Mouse (Mus musculus): ENCODE measurements around the gene Rhoa. TPM values are rescaled to one million over a fixed set of nuclear protein-coding genes. Genes with fewer than 3 reads are reported as not detected.
"Not testable (repeated sequence)": the region's sequence is repeated elsewhere in the genome, so short reads cannot be mapped to it uniquely, and the experiment has no call there.

The Rhoa gene
- total and polyA plus RNA-seq, 2 experiments from 2014 or later, result 105 to 268 TPM

DNA sequence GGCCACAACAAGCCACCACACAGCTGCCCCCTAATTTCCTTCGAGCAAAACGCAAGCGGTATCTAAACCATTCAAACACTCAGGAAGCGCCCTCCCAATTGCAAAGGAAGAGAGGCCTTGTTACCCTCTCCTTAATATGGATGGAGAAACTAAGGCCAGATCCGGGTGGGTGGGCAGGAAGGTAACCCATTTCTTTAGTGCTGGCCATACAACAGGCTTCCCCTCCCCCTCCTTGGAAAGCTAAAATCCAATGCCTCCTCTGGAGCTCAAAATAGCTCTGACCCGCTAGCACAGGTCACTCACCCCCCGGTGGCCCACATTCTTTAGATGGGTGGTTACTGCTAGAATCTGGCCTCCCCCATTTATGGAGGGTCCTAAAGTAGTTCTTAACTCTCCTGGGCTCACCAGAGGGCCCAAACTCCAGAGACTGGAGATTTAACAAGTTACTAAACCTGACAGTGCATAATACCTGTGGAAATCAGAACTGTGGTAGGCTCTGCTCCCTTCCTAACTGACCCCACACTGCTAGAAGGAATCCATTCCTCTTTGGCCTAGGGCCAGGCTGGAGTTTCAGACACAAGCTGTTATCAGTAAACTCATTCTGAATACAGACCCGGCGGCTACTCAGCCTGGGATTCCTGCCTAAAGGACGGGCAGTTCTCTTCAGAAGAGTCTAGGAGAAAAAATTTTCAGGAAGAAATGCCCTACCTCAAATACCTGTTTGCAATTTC lies 41.6 kb upstream of the Rhoa start:
- WGBS, result 16% methylated on average over 10 of the region's 10 CpGs
- H3K4me1 ChIP-seq (ENCODE audit: insufficient read depth, low read length), result peaks cover 19% of the 10 kb centered on the region
- no peak; the same call in 1 of the 2 replicates for TF ChIP-seq CTCF (IDR thresholded peaks at IDR 0.05; ENCODE audit: low read depth)
- no peaks in the 10 kb centered on the region for H3K36me3 ChIP-seq (ENCODE audit: insufficient read depth, low read length)
- DNase-seq (ENCODE audit: low spot score), result peak; percentile 20
- peak overlapping the region; percentile 73 for H3K4me2 ChIP-seq (ENCODE audit: low read depth, low read length)
- H3K27me3 ChIP-seq (ENCODE audit: insufficient read depth, low read length), result no peaks in the 10 kb centered on the region
- no peak for ATAC-seq
- H3K9me3 ChIP-seq (ENCODE audit: low read length), result no peaks in the 10 kb centered on the region
- H3K4me3 ChIP-seq (ENCODE audit: low read length), result peak overlapping the region; percentile 95
- H3K9ac ChIP-seq (replicated peaks; ENCODE audit: low read length), result peak overlapping the region; percentile 98
- peak overlapping the region; percentile 96 for H3K27ac ChIP-seq

DNA sequence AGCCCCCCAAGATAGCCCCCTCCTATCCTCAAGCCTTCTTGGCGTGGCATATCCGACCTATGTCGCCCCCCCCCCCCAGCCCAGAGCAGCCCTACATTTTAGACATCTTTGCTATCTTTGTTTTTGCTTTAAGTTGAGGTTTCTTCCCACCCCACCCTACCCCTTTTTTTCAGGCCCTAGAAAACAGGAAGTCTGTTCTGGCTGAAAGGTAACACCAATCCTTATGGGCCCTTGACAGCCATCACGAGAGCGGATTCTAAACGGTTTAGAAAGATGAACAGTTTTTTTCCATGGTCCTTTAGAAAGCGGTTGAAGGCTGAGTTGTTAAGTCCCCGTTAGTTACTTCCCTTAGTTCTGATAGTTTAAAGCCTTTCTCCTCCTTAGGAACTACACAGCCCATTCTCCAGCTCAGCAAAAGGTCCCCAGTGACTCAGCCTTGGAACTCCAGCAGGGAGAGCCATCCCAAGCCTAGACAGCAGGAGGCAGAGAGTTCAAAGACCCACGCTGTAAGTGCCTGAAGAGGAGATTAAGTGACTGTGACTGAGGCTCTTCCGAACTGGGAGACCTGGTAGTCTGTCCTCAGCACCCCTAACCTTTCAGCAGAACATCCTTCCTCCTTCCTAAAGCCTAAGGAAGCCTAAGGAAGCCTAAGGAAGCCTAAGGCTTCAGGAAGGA lies 39.5 kb upstream of the Rhoa start:
- DNase-seq (ENCODE audit: low spot score) (no peak), ATAC-seq (no peak)
- Histone ChIP-seq H3K27me3 (ENCODE audit: insufficient read depth, low read length) (no peaks in the 10 kb centered on the region), H3K4me1 (ENCODE audit: insufficient read depth, low read length) (peaks cover 18% of the 10 kb centered on the region), H3K27ac (no peak overlapping the region), H3K9ac (replicated peaks; ENCODE audit: low read length) (no peak overlapping the region), H3K36me3 (ENCODE audit: insufficient read depth, low read length) (no peaks in the 10 kb centered on the region), H3K9me3 (ENCODE audit: low read length) (no peaks in the 10 kb centered on the region), H3K4me2 (ENCODE audit: low read depth, low read length) (no peak overlapping the region), H3K4me3 (ENCODE audit: low read length) (no peak overlapping the region)
- 71% methylated on average over 10 of the region's 10 CpGs for whole genome bisulfite sequencing
- TF ChIP-seq CTCF (IDR thresholded peaks at IDR 0.05; ENCODE audit: low read depth), result no peak

DNA sequence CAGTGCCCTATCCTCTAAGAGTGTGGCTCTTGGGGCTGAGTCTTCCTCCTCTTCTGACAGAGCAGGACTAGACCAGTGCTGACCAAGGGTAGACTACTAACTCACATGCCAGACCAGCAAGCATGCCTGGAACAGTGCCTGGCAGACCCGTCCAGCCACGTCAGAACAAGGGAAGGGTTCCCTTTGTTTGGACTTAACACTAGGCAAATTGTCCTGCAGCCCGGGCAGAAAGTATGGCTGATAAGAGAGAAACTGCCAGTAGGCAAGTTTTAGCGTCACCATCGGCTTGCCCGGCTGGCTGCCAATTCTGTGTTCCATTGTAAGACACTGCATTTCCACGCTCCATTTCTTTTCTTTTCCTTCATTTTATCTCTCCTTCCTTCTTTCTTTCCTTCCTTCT lies 38.2 kb upstream of the Rhoa start:
- Histone ChIP-seq H3K4me1 (ENCODE audit: insufficient read depth, low read length) (peaks cover 6% of the 10 kb centered on the region), H3K36me3 (ENCODE audit: insufficient read depth, low read length) (no peaks in the 10 kb centered on the region), H3K9me3 (ENCODE audit: low read length) (no peaks in the 10 kb centered on the region), H3K9ac (replicated peaks; ENCODE audit: low read length) (no peak overlapping the region), H3K27me3 (ENCODE audit: insufficient read depth, low read length) (no peaks in the 10 kb centered on the region), H3K4me3 (ENCODE audit: low read length) (no peak overlapping the region), H3K27ac (no peak overlapping the region), H3K4me2 (ENCODE audit: low read depth, low read length) (no peak overlapping the region)
- no peak for TF ChIP-seq CTCF (IDR thresholded peaks at IDR 0.05; ENCODE audit: low read depth)
- ATAC-seq (no peak), DNase-seq (ENCODE audit: low spot score) (no peak)
- 57% methylated on average over 7 of the region's 7 CpGs for WGBS

DNA sequence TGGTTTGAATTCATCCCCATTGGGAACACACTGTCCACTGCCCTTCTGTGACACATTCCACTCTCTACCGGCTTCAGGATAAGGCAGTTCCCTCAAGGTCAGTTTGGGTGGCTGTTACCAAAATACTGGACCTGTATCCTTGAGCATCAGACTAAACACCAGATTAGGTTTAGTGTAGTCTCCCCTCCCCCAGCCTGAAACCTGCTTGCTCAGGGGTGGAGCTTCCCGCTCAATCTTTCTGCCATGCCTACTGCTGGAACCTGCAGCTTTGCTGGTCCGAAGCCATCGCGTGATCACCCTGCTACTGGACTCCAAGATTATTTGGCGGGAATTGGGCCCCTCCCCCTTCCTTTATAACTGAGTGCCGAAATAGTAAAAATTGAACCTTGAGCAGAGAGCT lies 37.2 kb upstream of the Rhoa start:
- not testable (repeated sequence) for H3K4me1 ChIP-seq (ENCODE audit: insufficient read depth, low read length); H3K4me2 ChIP-seq (ENCODE audit: low read depth, low read length); H3K9me3 ChIP-seq (ENCODE audit: low read length); H3K36me3 ChIP-seq (ENCODE audit: insufficient read depth, low read length); H3K27me3 ChIP-seq (ENCODE audit: insufficient read depth, low read length); DNase-seq (ENCODE audit: low spot score); H3K4me3 ChIP-seq (ENCODE audit: low read length); H3K27ac ChIP-seq; H3K9ac ChIP-seq (replicated peaks; ENCODE audit: low read length); ATAC-seq
- WGBS, result 82% methylated on average over 6 of the region's 7 CpGs

DNA sequence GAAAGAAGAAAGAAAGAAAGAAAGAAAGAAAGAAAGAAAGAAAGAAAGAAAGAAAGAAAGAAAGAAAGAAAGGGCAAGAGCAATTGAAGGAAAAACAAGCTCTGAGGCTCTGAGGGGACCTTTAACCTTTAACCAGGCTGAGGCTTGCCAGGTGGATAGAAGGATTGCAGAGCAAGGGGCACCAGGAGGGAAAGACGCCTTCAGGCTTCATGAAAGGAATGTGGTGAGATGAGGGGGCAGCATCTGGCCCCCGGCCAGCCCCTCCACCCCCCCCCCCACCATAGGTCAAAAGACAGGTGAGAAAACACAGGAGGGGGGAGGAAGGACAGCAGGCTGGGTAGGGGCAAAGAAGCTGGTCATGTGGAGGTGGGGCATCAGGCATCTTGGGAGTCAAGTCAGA lies 34.0 kb upstream of the Rhoa start:
- Histone ChIP-seq H3K9me3 (ENCODE audit: low read length) (no peaks in the 10 kb centered on the region), H3K36me3 (ENCODE audit: insufficient read depth, low read length) (no peaks in the 10 kb centered on the region), H3K27ac (no peak overlapping the region), H3K9ac (replicated peaks; ENCODE audit: low read length) (no peak overlapping the region), H3K27me3 (ENCODE audit: insufficient read depth, low read length) (no peaks in the 10 kb centered on the region), H3K4me3 (ENCODE audit: low read length) (no peak overlapping the region), H3K4me2 (ENCODE audit: low read depth, low read length) (no peak overlapping the region), H3K4me1 (ENCODE audit: insufficient read depth, low read length) (no peaks in the 10 kb centered on the region)
- TF ChIP-seq CTCF (IDR thresholded peaks at IDR 0.05; ENCODE audit: low read depth), result no peak
- 55% methylated on average over 2 of the region's 2 CpGs for WGBS
- ATAC-seq (no peak), DNase-seq (ENCODE audit: low spot score) (no peak)

DNA sequence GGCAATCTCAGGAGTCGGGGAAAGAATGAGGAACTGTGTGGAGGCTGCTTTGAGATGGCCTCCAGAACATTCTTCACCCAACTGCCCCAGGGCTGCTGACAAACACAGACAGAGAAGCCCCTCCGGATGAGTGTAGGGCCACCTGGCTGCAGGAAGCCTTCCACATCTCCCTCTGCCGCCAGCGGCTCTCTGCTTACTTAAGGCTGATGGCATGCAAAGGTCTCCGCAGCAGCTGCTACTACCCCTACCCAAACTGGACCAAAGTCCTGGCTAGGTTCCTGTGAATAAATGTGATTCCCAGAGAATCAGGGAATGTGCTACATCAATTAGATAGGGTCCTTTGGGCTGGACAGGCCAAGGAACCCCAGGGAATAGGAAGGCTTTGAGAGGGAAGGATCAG lies 33.2 kb upstream of the Rhoa start:
- Histone ChIP-seq H3K9ac (replicated peaks; ENCODE audit: low read length) (no peak overlapping the region), H3K4me2 (ENCODE audit: low read depth, low read length) (no peak overlapping the region), H3K9me3 (ENCODE audit: low read length) (no peaks in the 10 kb centered on the region), H3K4me3 (ENCODE audit: low read length) (no peak overlapping the region), H3K27ac (no peak overlapping the region), H3K36me3 (ENCODE audit: insufficient read depth, low read length) (no peaks in the 10 kb centered on the region), H3K27me3 (ENCODE audit: insufficient read depth, low read length) (no peaks in the 10 kb centered on the region), H3K4me1 (ENCODE audit: insufficient read depth, low read length) (no peaks in the 10 kb centered on the region)
- 78% methylated on average over 5 of the region's 5 CpGs for WGBS
- DNase-seq (ENCODE audit: low spot score) (no peak), ATAC-seq (no peak)
- no peak for TF ChIP-seq CTCF (IDR thresholded peaks at IDR 0.05; ENCODE audit: low read depth)

DNA sequence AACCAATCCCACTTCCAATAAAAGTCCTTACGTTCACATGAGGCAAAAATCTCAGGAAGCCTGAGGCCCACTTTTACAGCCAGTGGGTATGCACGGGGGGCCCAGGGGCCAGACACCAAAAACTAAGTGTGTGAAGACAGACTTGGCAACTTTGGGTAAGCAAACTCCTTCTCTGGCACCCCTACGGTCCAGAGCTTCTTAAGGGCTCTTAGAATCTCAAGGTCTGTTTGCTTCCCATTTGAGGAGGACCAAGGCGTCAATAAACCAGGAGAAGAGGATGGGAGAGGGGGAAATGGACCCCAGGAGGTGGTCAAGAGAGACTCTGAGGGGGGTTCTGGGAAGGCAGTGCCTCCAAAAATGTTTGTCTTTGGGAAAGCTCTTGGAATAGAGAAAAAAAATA lies 32.4 kb upstream of the Rhoa start:
- Histone ChIP-seq H3K4me3 (ENCODE audit: low read length) (no peak overlapping the region), H3K4me1 (ENCODE audit: insufficient read depth, low read length) (no peaks in the 10 kb centered on the region), H3K9me3 (ENCODE audit: low read length) (no peaks in the 10 kb centered on the region), H3K27me3 (ENCODE audit: insufficient read depth, low read length) (no peaks in the 10 kb centered on the region), H3K36me3 (ENCODE audit: insufficient read depth, low read length) (no peaks in the 10 kb centered on the region), H3K4me2 (ENCODE audit: low read depth, low read length) (no peak overlapping the region), H3K27ac (no peak overlapping the region), H3K9ac (replicated peaks; ENCODE audit: low read length) (no peak overlapping the region)
- DNase-seq (ENCODE audit: low spot score) (no peak), ATAC-seq (no peak)
- TF ChIP-seq CTCF (IDR thresholded peaks at IDR 0.05; ENCODE audit: low read depth), result no peak
- 81% methylated on average over 4 of the region's 4 CpGs for WGBS

All from hindbrain, postnatal 0 days (tissue).